In genomic region chr4:52152565-52153164, GRCm38 (mm10) we compare ENCODE assay signal across 13 mouse cellular contexts.
DNase-seq lines count a peak whose midpoint lies in the region; ATAC-seq and TF ChIP-seq lines count a peak whose summit lies in the region.
"Had no signal": no experiment of that assay in that cellular context is flagged by ENCODE, and none has a peak within 500 bp of the region (broad histone marks: within the 10 kb centered on the region; RNA-seq: fewer than 3 reads in every experiment).

No protein-coding gene starts in this region.

- TF ChIP-seq POLR2A in lung, adult 2 months (IDR thresholded peaks at IDR 0.05; ENCODE audit: borderline replicate concordance, extremely low read depth, low read depth, low read length): no peak

- TF ChIP-seq CTCF in midbrain, postnatal 0 days (IDR thresholded peaks at IDR 0.05): peak; percentile 52; the same call in 1 of the 2 replicates
- no peak for TF ChIP-seq CTCF in lung, adult 2 months (IDR thresholded peaks at IDR 0.05; ENCODE audit: insufficient read depth, low read length)

- DNase-seq in heart, postnatal 4 days: peak; percentile 6
- DNase-seq in heart, postnatal 14 days: no peak
- peak; percentile 38 for DNase-seq in midbrain, postnatal 0 days (ENCODE audit: low spot score)
- no peak for DNase-seq in midbrain, embryonic 11.5 days (ENCODE audit: low spot score, missing footprints)
- DNase-seq in embryo, embryonic 10.5 days (ENCODE audit: low spot score): peak; percentile 17
- DNase-seq in yolk sac, embryonic 10.5 days (ENCODE audit: low spot score): peak; percentile 2
- no peak for DNase-seq in lung, adult 2 months
- DNase-seq: heart, postnatal 36 days; spleen, adult 18-20 months; thymus, postnatal 14 days had no signal

- no peaks in the 10 kb centered on the region for H3K27me3 ChIP-seq in midbrain, postnatal 0 days (ENCODE audit: insufficient read depth, low read length)
- H3K27me3 ChIP-seq in midbrain, embryonic 11.5 days (ENCODE audit: control insufficient read depth, insufficient read depth, low read length): no peaks in the 10 kb centered on the region
- H3K27me3 ChIP-seq: embryonic facial prominence, embryonic 15.5 days; Patski had no signal

- H3K4me3 ChIP-seq in midbrain, postnatal 0 days (ENCODE audit: low read depth, low read length): no peak overlapping the region
- no peak overlapping the region for H3K4me3 ChIP-seq in midbrain, embryonic 11.5 days (ENCODE audit: low read depth, low read length)
- no peak overlapping the region for H3K4me3 ChIP-seq in lung, adult 2 months (replicated peaks; ENCODE audit: extremely low read depth, low read depth, low read length)
- H3K4me3 ChIP-seq: embryonic facial prominence, embryonic 15.5 days had no signal

- no peak overlapping the region for H3K9ac ChIP-seq in midbrain, postnatal 0 days (replicated peaks; ENCODE audit: low read length, poor library complexity, severe bottlenecking)
- no peak overlapping the region for H3K9ac ChIP-seq in midbrain, embryonic 11.5 days (ENCODE audit: low read length)
- H3K9ac ChIP-seq: embryonic facial prominence, embryonic 15.5 days had no signal

- ATAC-seq in midbrain, postnatal 0 days (ENCODE audit: low FRiP score): no peak
- no peak for ATAC-seq in midbrain, embryonic 11.5 days (ENCODE audit: low FRiP score)
- ATAC-seq: Patski had no signal

- H3K4me1 ChIP-seq in midbrain, postnatal 0 days (ENCODE audit: insufficient read depth, low read length): no peaks in the 10 kb centered on the region
- H3K4me1 ChIP-seq in midbrain, embryonic 11.5 days (ENCODE audit: control insufficient read depth, insufficient read depth, low read length): no peaks in the 10 kb centered on the region
- H3K4me1 ChIP-seq in lung, adult 2 months (ENCODE audit: control insufficient read depth, insufficient read depth, low read length): no peaks in the 10 kb centered on the region
- H3K4me1 ChIP-seq: embryonic facial prominence, embryonic 15.5 days had no signal

- intact Hi-C loops in heart, postnatal 14 days (cut with DNase I): loop anchor here (5.0 kb wide), 1 partner anchor 575 kb away; no protein-coding TSS in a partner anchor

- no peak overlapping the region for H3K4me2 ChIP-seq in midbrain, postnatal 0 days (ENCODE audit: low read depth, low read length, poor library complexity, severe bottlenecking)
- no peak overlapping the region for H3K4me2 ChIP-seq in midbrain, embryonic 11.5 days
- H3K4me2 ChIP-seq: embryonic facial prominence, embryonic 15.5 days had no signal

- H3K36me3 ChIP-seq in midbrain, postnatal 0 days (ENCODE audit: insufficient read depth, low read length): no peaks in the 10 kb centered on the region
- H3K36me3 ChIP-seq in midbrain, embryonic 11.5 days (ENCODE audit: control insufficient read depth, insufficient read depth, low read length): no peaks in the 10 kb centered on the region
- H3K36me3 ChIP-seq: embryonic facial prominence, embryonic 15.5 days had no signal

- 72% methylated on average over 6 of the region's 6 CpGs for WGBS in midbrain, postnatal 0 days
- 79% methylated on average over 6 of the region's 6 CpGs for WGBS in midbrain, embryonic 11.5 days
- WGBS in lung, adult 2 months: 57% methylated on average over 6 of the region's 6 CpGs

- H3K27ac ChIP-seq in midbrain, postnatal 0 days (ENCODE audit: low read depth, low read length): no peak overlapping the region
- no peak overlapping the region for H3K27ac ChIP-seq in midbrain, embryonic 11.5 days (ENCODE audit: low read depth, low read length)
- H3K27ac ChIP-seq: embryonic facial prominence, embryonic 15.5 days; macrophage had no signal

- H3K9me3 ChIP-seq in midbrain, postnatal 0 days (ENCODE audit: low read length): no peaks in the 10 kb centered on the region
- H3K9me3 ChIP-seq in midbrain, embryonic 11.5 days (ENCODE audit: control insufficient read depth, low read length): no peaks in the 10 kb centered on the region
- H3K9me3 ChIP-seq: embryonic facial prominence, embryonic 15.5 days had no signal

Comparison
In these comparisons a context has a peak if more than half of its experiments do, and no peak if none do; other contexts are left out.
1. DNase-seq: peak in heart, postnatal 4 days (single experiment), midbrain, postnatal 0 days (single experiment), embryo, embryonic 10.5 days (single experiment) and yolk sac, embryonic 10.5 days (single experiment); none in heart, postnatal 14 days (0 of 2), midbrain, embryonic 11.5 days (single experiment) and lung, adult 2 months (single experiment).